Mouse (Mus musculus): ENCODE data around the gene Camk1d. TPM values are rescaled to one million over a fixed set of nuclear protein-coding genes. Genes with fewer than 3 reads are reported as not detected.

Gene Camk1d
- total and polyA plus RNA-seq, 2 experiments from 2014 or later = 8.0 to 20.9 TPM

- H3K9me3 ChIP-seq (ENCODE audit: low read length) = no peaks in the 10 kb centered on the region
- 95% methylated on average over 5 of the region's 5 CpGs for WGBS
- H3K4me1 ChIP-seq (ENCODE audit: insufficient read depth, low read length) = peaks cover 4% of the 10 kb centered on the region; the same call in 1 of the 2 replicates
- ATAC-seq (ENCODE audit: low FRiP score) (no peak), DNase-seq (ENCODE audit: low spot score) (no peak)
- H3K27ac ChIP-seq (ENCODE audit: low read depth, low read length) = no peak overlapping the region
- H3K4me2 ChIP-seq (ENCODE audit: low read depth, low read length, poor library complexity, severe bottlenecking) = no peak overlapping the region
- no peak overlapping the region for H3K9ac ChIP-seq (replicated peaks; ENCODE audit: low read length, poor library complexity, severe bottlenecking)
- H3K4me3 ChIP-seq (ENCODE audit: low read depth, low read length) = no peak overlapping the region
- no peak for TF ChIP-seq CTCF (IDR thresholded peaks at IDR 0.05)
- no peaks in the 10 kb centered on the region for H3K27me3 ChIP-seq (ENCODE audit: insufficient read depth, low read length)
- no peaks in the 10 kb centered on the region for H3K36me3 ChIP-seq (ENCODE audit: insufficient read depth, low read length)
These were observed 17.7 kb upstream of the Camk1d start for GRCm38 (mm10) chr2:5732047-5732446.

GRCm38 (mm10) chr2:5730364-5730792, 16.1 kb upstream of the Camk1d start:
- Histone ChIP-seq H3K27me3 (ENCODE audit: insufficient read depth, low read length) (no peaks in the 10 kb centered on the region), H3K36me3 (ENCODE audit: insufficient read depth, low read length) (no peaks in the 10 kb centered on the region), H3K4me1 (ENCODE audit: insufficient read depth, low read length) (peaks cover 4% of the 10 kb centered on the region; the same call in 1 of the 2 replicates), H3K4me3 (ENCODE audit: low read depth, low read length) (no peak overlapping the region), H3K9me3 (ENCODE audit: low read length) (no peaks in the 10 kb centered on the region), H3K4me2 (ENCODE audit: low read depth, low read length, poor library complexity, severe bottlenecking) (0 out of 2 replicates have a peak overlapping the region, but pooled peaks have one; percentile 4), H3K9ac (replicated peaks; ENCODE audit: low read length, poor library complexity, severe bottlenecking) (0 out of 2 replicates have a peak overlapping the region, but pooled peaks have one; percentile 13), H3K27ac (ENCODE audit: low read depth, low read length) (peak overlapping the region; percentile 32; the same call in 1 of the 2 replicates)
- TF ChIP-seq CTCF (IDR thresholded peaks at IDR 0.05) = no peak
- peak; percentile 47 for DNase-seq (ENCODE audit: low spot score)
- 15% methylated on average over 15 of the region's 15 CpGs for WGBS
- ATAC-seq (ENCODE audit: low FRiP score) = 0 out of 2 replicates have a peak, but pooled peaks have one; percentile 62

GRCm38 (mm10) chr2:5729931-5730330, 15.6 kb upstream of the Camk1d start:
- no peak overlapping the region for H3K4me3 ChIP-seq (ENCODE audit: low read depth, low read length)
- H3K9me3 ChIP-seq (ENCODE audit: low read length) = no peaks in the 10 kb centered on the region
- H3K4me1 ChIP-seq (ENCODE audit: insufficient read depth, low read length) = peaks cover 4% of the 10 kb centered on the region; the same call in 1 of the 2 replicates
- H3K27ac ChIP-seq (ENCODE audit: low read depth, low read length) = peak overlapping the region; percentile 9; the same call in 1 of the 2 replicates
- WGBS = 64% methylated on average over 7 of the region's 7 CpGs
- no peak for TF ChIP-seq CTCF (IDR thresholded peaks at IDR 0.05)
- H3K4me2 ChIP-seq (ENCODE audit: low read depth, low read length, poor library complexity, severe bottlenecking) = 0 out of 2 replicates have a peak overlapping the region, but pooled peaks have one; percentile 4
- DNase-seq (ENCODE audit: low spot score) (no peak), ATAC-seq (ENCODE audit: low FRiP score) (no peak)
- no peaks in the 10 kb centered on the region for H3K27me3 ChIP-seq (ENCODE audit: insufficient read depth, low read length)
- 0 out of 2 replicates have a peak overlapping the region, but pooled peaks have one; percentile 13 for H3K9ac ChIP-seq (replicated peaks; ENCODE audit: low read length, poor library complexity, severe bottlenecking)
- no peaks in the 10 kb centered on the region for H3K36me3 ChIP-seq (ENCODE audit: insufficient read depth, low read length)

- TF ChIP-seq CTCF (IDR thresholded peaks at IDR 0.05) = no peak; the same call in none of the 2 replicates
- Histone ChIP-seq H3K9me3 (ENCODE audit: low read length) (no peaks in the 10 kb centered on the region), H3K27ac (ENCODE audit: low read depth, low read length) (no peak overlapping the region), H3K4me2 (ENCODE audit: low read depth, low read length, poor library complexity, severe bottlenecking) (no peak overlapping the region), H3K36me3 (ENCODE audit: insufficient read depth, low read length) (no peaks in the 10 kb centered on the region), H3K27me3 (ENCODE audit: insufficient read depth, low read length) (no peaks in the 10 kb centered on the region), H3K4me3 (ENCODE audit: low read depth, low read length) (no peak overlapping the region), H3K9ac (replicated peaks; ENCODE audit: low read length, poor library complexity, severe bottlenecking) (no peak overlapping the region), H3K4me1 (ENCODE audit: insufficient read depth, low read length) (peaks cover 4% of the 10 kb centered on the region; the same call in 1 of the 2 replicates)
- ATAC-seq (ENCODE audit: low FRiP score) (peak; percentile 62; the same call in 1 of the 2 replicates), DNase-seq (ENCODE audit: low spot score) (peak; percentile 61)
- 15% methylated on average over 8 of the region's 8 CpGs for WGBS
These were observed 10.8 kb upstream of the Camk1d start for GRCm38 (mm10) chr2:5725028-5725701.

- Histone ChIP-seq H3K27me3 (ENCODE audit: insufficient read depth, low read length) (no peaks in the 10 kb centered on the region), H3K9ac (replicated peaks; ENCODE audit: low read length, poor library complexity, severe bottlenecking) (no peak overlapping the region), H3K9me3 (ENCODE audit: low read length) (no peaks in the 10 kb centered on the region), H3K4me2 (ENCODE audit: low read depth, low read length, poor library complexity, severe bottlenecking) (no peak overlapping the region), H3K36me3 (ENCODE audit: insufficient read depth, low read length) (no peaks in the 10 kb centered on the region), H3K4me1 (ENCODE audit: insufficient read depth, low read length) (0 out of 2 replicates have a peak, but pooled peaks cover 2% of the 10 kb centered on the region), H3K27ac (ENCODE audit: low read depth, low read length) (no peak overlapping the region), H3K4me3 (ENCODE audit: low read depth, low read length) (no peak overlapping the region)
- DNase-seq (ENCODE audit: low spot score) (no peak), ATAC-seq (ENCODE audit: low FRiP score) (no peak)
- peak; percentile 34 for TF ChIP-seq CTCF (IDR thresholded peaks at IDR 0.05)
- WGBS = 97% methylated on average over 6 of the region's 6 CpGs
These were observed 3.4 kb upstream of the Camk1d start for GRCm38 (mm10) chr2:5717675-5718074.

GRCm38 (mm10) chr2:5715544-5715943, 1.2 kb upstream of the Camk1d start:
- TF ChIP-seq CTCF (IDR thresholded peaks at IDR 0.05) = no peak
- 40% methylated on average over 2 of the region's 2 CpGs for WGBS
- Histone ChIP-seq H3K4me2 (ENCODE audit: low read depth, low read length, poor library complexity, severe bottlenecking) (peak overlapping the region; percentile 73), H3K9ac (replicated peaks; ENCODE audit: low read length, poor library complexity, severe bottlenecking) (no peak overlapping the region), H3K4me3 (ENCODE audit: low read depth, low read length) (peak overlapping the region; percentile 72; the same call in 1 of the 2 replicates), H3K36me3 (ENCODE audit: insufficient read depth, low read length) (no peaks in the 10 kb centered on the region), H3K27ac (ENCODE audit: low read depth, low read length) (no peak overlapping the region), H3K4me1 (ENCODE audit: insufficient read depth, low read length) (peaks cover 3% of the 10 kb centered on the region; the same call in 1 of the 2 replicates), H3K27me3 (ENCODE audit: insufficient read depth, low read length) (no peaks in the 10 kb centered on the region), H3K9me3 (ENCODE audit: low read length) (no peaks in the 10 kb centered on the region)
- no peak for ATAC-seq (ENCODE audit: low FRiP score)
- DNase-seq (ENCODE audit: low spot score) = no peak
